Mouse (Mus musculus) hindbrain, embryonic 16.5 days (tissue): ENCODE measurements at regions not wholly inside any gene's neighbourhood (a gene's known extent, or its start where the extent isn't known, plus 50 kb on each side); places are given as distances from the start of the nearest gene placed in this dataset.

Experiments used
- ATAC-seq: fragments of 200-750 bp; cut with Nextera tagmentation; 2 replicates; pipeline ENCODE4 v1.8.0; 2017; ENCODE audit warnings: moderate TSS enrichment, moderate library complexity
- H3K27ac ChIP-seq: fragments of 300-500 bp; sonication (generic); 2 replicates; pipeline ENCODE4 v1.5.1; 2014; ENCODE audit warnings: low read depth, mild to moderate bottlenecking, control low read depth, low read length, moderate library complexity
- H3K27me3 ChIP-seq: fragments of 300-500 bp; sonication (generic); replicated peaks from 2 replicates; pipeline ENCODE4 v1.6.1; 2014; ENCODE audit warnings: low read length; ENCODE audit not compliant: control insufficient read depth, insufficient read depth
- H3K36me3 ChIP-seq: fragments of 300-500 bp; sonication (generic); 2 replicates; pipeline ENCODE4 v1.6.1; 2014; ENCODE audit warnings: mild to moderate bottlenecking, low read length, moderate library complexity, mixed read lengths; ENCODE audit not compliant: control insufficient read depth, insufficient read depth
- H3K4me1 ChIP-seq: fragments of 300-500 bp; sonication (generic); 2 replicates; pipeline ENCODE4 v1.6.1; 2014; ENCODE audit warnings: low read depth, low read length; ENCODE audit not compliant: control insufficient read depth, insufficient read depth
- H3K4me2 ChIP-seq: fragments of 300-500 bp; sonication (generic); 2 replicates; pipeline ENCODE4 v1.6.1; 2014; ENCODE audit warnings: mild to moderate bottlenecking, low read length, control low read depth, moderate library complexity
- H3K4me3 ChIP-seq: fragments of 300-500 bp; sonication (generic); 2 replicates; pipeline ENCODE4 v1.5.1; 2014; ENCODE audit warnings: mild to moderate bottlenecking, low read length, control low read depth, moderate library complexity
- H3K9ac ChIP-seq: fragments of 300-500 bp; sonication (generic); 2 replicates; pipeline ENCODE4 v1.6.1; 2014; ENCODE audit warnings: low read depth, mild to moderate bottlenecking, control low read depth, low read length, moderate library complexity
- H3K9me3 ChIP-seq: fragments of 300-500 bp; sonication (generic); 2 replicates; pipeline ENCODE4 v1.6.1; 2014; ENCODE audit warnings: mild to moderate bottlenecking, low read length, moderate library complexity; ENCODE audit not compliant: control insufficient read depth
- WGBS: fragments of 180-500 bp; shearing (Covaris S2); extraction: QIAGEN DNeasy Blood & Tissue Kit; methylation state at CpG from one replicate; pipeline ENCODE4 v1.1.7; 2014; 5-methylcytosine and 5-hydroxymethylcytosine counted together

- Histone ChIP-seq H3K9ac (no peak overlapping the region), H3K27me3 (no peaks in the 10 kb centered on the region), H3K4me3 (no peak overlapping the region), H3K4me2 (no peak overlapping the region), H3K4me1 (no peaks in the 10 kb centered on the region), H3K36me3 (no peaks in the 10 kb centered on the region), H3K9me3 (no peaks in the 10 kb centered on the region), H3K27ac (no peak overlapping the region)
- 89% methylated on average over 4 of the region's 4 CpGs for WGBS
- ATAC-seq = no peak
Measured at GRCm38 (mm10) chr8:89097396-89097795, 53.4 kb upstream of the Sall1 start.
